Mouse (Mus musculus) cerebellum, adult 11 months (tissue): ENCODE results near the gene Gm1140.
"Not testable (repeated sequence)": the region's sequence is repeated elsewhere in the genome, so short reads cannot be mapped to it uniquely, and the experiment has no call there.

Source experiments
- DNase-seq: peaks from one replicate; pipeline ENCODE4 v3.0.0; 2022

Gene Gm1140

DNA sequence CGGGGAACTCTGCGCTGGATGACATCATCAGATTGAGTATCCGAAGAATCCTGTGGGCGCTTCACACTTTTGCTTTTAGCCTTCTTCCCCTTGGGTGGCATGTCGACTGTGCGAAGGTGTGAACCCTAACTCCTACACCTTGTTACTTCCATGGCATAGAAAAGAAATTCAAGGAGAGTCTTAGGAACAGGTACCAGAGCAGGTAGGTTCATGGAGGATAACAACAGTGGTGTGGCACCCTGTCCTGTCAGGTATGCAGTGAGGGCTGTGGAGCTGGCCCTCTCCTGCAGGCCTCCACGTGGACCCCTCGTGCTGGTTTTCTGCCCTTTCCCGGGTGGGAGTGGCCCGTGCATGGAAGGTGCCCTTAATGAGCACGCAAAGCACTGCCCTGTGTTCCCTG is at the start of gene Gm1140:
TSS of gene Gm1140 (minus strand) at position 101 of the 400 bp plus-strand sequence.
- DNase-seq: not testable (repeated sequence)

DNA sequence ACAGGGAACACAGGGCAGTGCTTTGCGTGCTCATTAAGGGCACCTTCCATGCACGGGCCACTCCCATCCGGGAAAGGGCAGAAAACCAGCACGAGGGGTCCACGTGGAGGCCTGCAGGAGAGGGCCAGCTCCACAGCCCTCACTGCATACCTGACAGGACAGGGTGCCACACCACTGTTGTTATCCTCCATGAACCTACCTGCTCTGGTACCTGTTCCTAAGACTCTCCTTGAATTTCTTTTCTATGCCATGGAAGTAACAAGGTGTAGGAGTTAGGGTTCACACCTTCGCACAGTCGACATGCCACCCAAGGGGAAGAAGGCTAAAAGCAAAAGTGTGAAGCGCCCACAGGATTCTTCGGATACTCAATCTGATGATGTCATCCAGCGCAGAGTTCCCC is 2.0 kb upstream of the Gm1140 start, which contains the start of gene Gm14692:
TSS of gene Gm14692 (plus strand) at position 301 of the 400 bp plus-strand sequence.
- not testable (repeated sequence) for DNase-seq
